ENCODE assay signal across 9 mouse cellular contexts in the genomic region with DNA sequence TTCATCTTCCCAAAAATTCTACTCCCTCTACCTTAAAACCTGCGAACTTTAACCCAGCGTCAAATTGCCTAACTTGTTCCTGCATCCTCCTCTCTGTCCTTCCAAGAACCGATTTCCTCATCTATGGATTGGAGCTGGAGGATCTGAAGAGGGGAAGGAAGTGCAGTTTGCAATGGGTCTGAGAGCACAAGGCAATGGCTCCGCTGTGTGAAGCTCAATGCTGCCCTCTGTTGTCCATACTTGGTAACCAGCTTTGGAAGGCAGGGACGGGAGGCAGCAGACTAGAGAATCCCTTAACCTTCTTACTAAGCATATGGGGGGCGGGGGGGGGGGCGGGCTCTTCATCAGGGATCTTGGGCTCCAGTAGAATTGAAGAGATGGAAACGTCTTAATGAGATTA. TPM values are rescaled to one million over a fixed set of nuclear protein-coding genes. Genes with fewer than 3 reads are reported as not detected.
A peak's percentile ranks its signal among the peaks of the same experiment; 100 is the strongest.
DNase-seq lines count a peak whose midpoint lies in the region; ATAC-seq and TF ChIP-seq lines count a peak whose summit lies in the region.
"Had no signal": no experiment of that assay in that cellular context is flagged by ENCODE, and none has a peak within 500 bp of the region (broad histone marks: within the 10 kb centered on the region; RNA-seq: fewer than 3 reads in every experiment).

No protein-coding gene starts in this region.

- no peak for TF ChIP-seq EP300 in liver, postnatal 0 days (IDR thresholded peaks at IDR 0.05; ENCODE audit: low read depth)

- 0 out of 2 replicates have a peak, but pooled peaks cover 8% of the 10 kb centered on the region for H3K4me1 ChIP-seq in liver, postnatal 0 days (ENCODE audit: insufficient read depth)
- H3K4me1 ChIP-seq in neural tube, embryonic 14.5 days (ENCODE audit: control insufficient read depth, insufficient read depth, low read length): peaks cover 6% of the 10 kb centered on the region

- ATAC-seq in frontal cortex, adult (ENCODE audit: low TSS enrichment): peak; percentile 74
- 0 out of 2 replicates have a peak, but pooled peaks have one; percentile 47 for ATAC-seq in liver, postnatal 0 days
- peak; percentile 54; the same call in 1 of the 2 replicates for ATAC-seq in neural tube, embryonic 14.5 days (ENCODE audit: low read depth)

- TF ChIP-seq CTCF in liver, postnatal 0 days (IDR thresholded peaks at IDR 0.05; ENCODE audit: low read depth): peak; percentile 89

- H3K27ac ChIP-seq in liver, postnatal 0 days (ENCODE audit: low read depth): no peak overlapping the region
- no peak overlapping the region for H3K27ac ChIP-seq in neural tube, embryonic 14.5 days (ENCODE audit: low read depth, low read length)

- peaks cover 45% of the 10 kb centered on the region for H3K27me3 ChIP-seq in liver, postnatal 0 days (ENCODE audit: insufficient read depth, low read length)
- peaks cover 51% of the 10 kb centered on the region for H3K27me3 ChIP-seq in neural tube, embryonic 14.5 days (ENCODE audit: control insufficient read depth, insufficient read depth, low read length)

- no peak overlapping the region for H3K4me2 ChIP-seq in liver, postnatal 0 days (ENCODE audit: low read depth, low read length)
- H3K4me2 ChIP-seq in neural tube, embryonic 14.5 days (ENCODE audit: low read depth, low read length): no peak overlapping the region

- H3K4me3 ChIP-seq in liver, postnatal 0 days (ENCODE audit: low read depth, low read length): no peak overlapping the region
- H3K4me3 ChIP-seq in neural tube, embryonic 14.5 days (ENCODE audit: low read depth, low read length): no peak overlapping the region

- DNase-seq in A20 (ENCODE audit: low read depth, low spot score) (peak; percentile 75), MEL-GATA-1-ER (ENCODE audit: extremely low read depth, low read depth) (peak; percentile 74)
- peak; percentile 62 for DNase-seq in cerebellum, adult 8-10 months
- DNase-seq in kidney, postnatal 14 days: peak; percentile 74
- DNase-seq in liver, postnatal 0 days: peak; percentile 75
- peak; percentile 23 to 70 for DNase-seq in thymus, postnatal 10 days (ENCODE audit: low spot score in 2 of 2)

- no peaks in the 10 kb centered on the region for H3K36me3 ChIP-seq in liver, postnatal 0 days (replicated peaks; ENCODE audit: insufficient read depth, low read length)
- no peaks in the 10 kb centered on the region for H3K36me3 ChIP-seq in neural tube, embryonic 14.5 days (ENCODE audit: control insufficient read depth, insufficient read depth, low read length)

- H3K9ac ChIP-seq in liver, postnatal 0 days (replicated peaks): no peak overlapping the region
- no peak overlapping the region for H3K9ac ChIP-seq in neural tube, embryonic 14.5 days (replicated peaks; ENCODE audit: low read depth, low read length)

- no peaks in the 10 kb centered on the region for H3K9me3 ChIP-seq in liver, postnatal 0 days (ENCODE audit: low read length)
- no peaks in the 10 kb centered on the region for H3K9me3 ChIP-seq in neural tube, embryonic 14.5 days (ENCODE audit: control insufficient read depth, low read length)

- WGBS in liver, postnatal 0 days (ENCODE audit: insufficient replicate concordance): 0% methylated on average over 8 of the region's 8 CpGs
- WGBS in neural tube, embryonic 14.5 days: 0% methylated on average over 8 of the region's 8 CpGs

RNA-seq across cellular contexts. Expression of a gene that starts 37.0 kb away (rescaled TPM):
- polyA plus RNA-seq in liver, postnatal 0 days (2015; fragmentation: Nextera tagmentation; extraction: Ambion mirVana): 31.4 and 34.2 TPM in 2 replicates
- 13.7 and 17.1 TPM in 2 replicates for polyA plus RNA-seq in neural tube, embryonic 14.5 days (2014; fragmentation: Nextera tagmentation; extraction: Ambion mirVana)

RNA-seq across cellular contexts. Expression of a gene that starts 41.0 kb away (rescaled TPM):
- polyA plus RNA-seq in liver, postnatal 0 days (2015; fragmentation: Nextera tagmentation; extraction: Ambion mirVana): not detected in 2 replicates
- 0.62 and 0.85 TPM in 2 replicates for polyA plus RNA-seq in neural tube, embryonic 14.5 days (2014; fragmentation: Nextera tagmentation; extraction: Ambion mirVana)
- polyA plus RNA-seq: gonadal fat pad, adult 2 months had no signal
